Mouse (Mus musculus) retina, adult 2 months (tissue): Measurements from ENCODE around the gene Lrp8.
A peak's percentile ranks its signal among the peaks of the same experiment; 100 is the strongest.

Experiments used
- DNase-seq: peaks from one replicate; pipeline ENCODE4 v3.0.0-alpha.2; 2012; ENCODE audit warnings: low read depth, low spot score

Lrp8 gene

GRCm38 (mm10) chr4:107921152-107921695, 119.2 kb downstream of the Lrp8 start:
- no peak for DNase-seq

- no peak for DNase-seq
Observed at GRCm38 (mm10) chr4:107921952-107922351, 119.9 kb downstream of the Lrp8 start.

GRCm38 (mm10) chr4:107923145-107923802, 121.2 kb downstream of the Lrp8 start, which contains the start of gene Cpt2:
Gene Cpt2, minus strand, starts transcription at chr4:107923610.
- DNase-seq: peak; percentile 88

- DNase-seq: no peak
Observed at GRCm38 (mm10) chr4:107923803-107924194, 121.7 kb downstream of the Lrp8 start.
